Mouse (Mus musculus) E14TG2a.4 (cell line): ENCODE measurements around the gene Tmem62.

Experiments
- CTCF ChIP-seq: conservative IDR thresholded peaks from 2 replicates; pipeline ENCODE4 v1.5.1; 2014; ENCODE audit warnings: low read length
- NANOG ChIP-seq: IDR thresholded peaks from 2 replicates; pipeline ENCODE4 v1.6.1; 2014; ENCODE audit warnings: borderline replicate concordance, low read length, mixed read lengths
- POU5F1 ChIP-seq: IDR thresholded peaks from 2 replicates; pipeline ENCODE4 v1.6.1; 2014; ENCODE audit warnings: low read length, borderline replicate concordance

DNA sequence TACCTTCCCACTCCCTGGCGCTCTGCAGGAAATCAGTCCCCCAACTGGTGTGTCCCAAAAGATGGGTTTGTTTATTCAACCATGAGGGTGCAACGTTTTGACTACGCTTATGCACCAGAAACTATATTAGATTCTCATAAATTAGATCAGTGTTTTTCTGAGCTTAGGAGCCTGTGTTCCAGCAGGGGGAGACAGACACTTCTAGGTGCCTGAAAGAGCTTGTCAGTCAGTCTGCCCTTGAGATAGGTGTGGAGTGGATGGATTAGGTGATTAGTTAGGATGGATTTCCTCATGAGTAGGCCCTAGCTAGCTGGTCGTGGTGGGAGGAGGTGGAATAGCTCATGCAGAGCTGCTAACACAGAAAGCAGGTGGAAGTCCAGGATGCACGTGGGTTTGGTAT is 64.3 kb downstream of the Tmem62 start:
- peak; percentile 46 for TF ChIP-seq CTCF
- TF ChIP-seq NANOG: no peak
- TF ChIP-seq POU5F1: no peak
